Mouse (Mus musculus) heart, adult 11 months (tissue): ENCODE measurements at regions not wholly inside any gene's neighbourhood (a gene's known extent, or its start where the extent isn't known, plus 50 kb on each side); places are given as distances from the start of the nearest gene placed in this dataset.
"Not testable (repeated sequence)": the region's sequence is repeated elsewhere in the genome, so short reads cannot be mapped to it uniquely, and the experiment has no call there.

Experiments used
- DNase-seq: peaks from one replicate; pipeline ENCODE4 v3.0.0; 2022

GRCm38 (mm10) chr2:57185151-57185550, 52.3 kb upstream of the Gpd2 start:
- no peak for DNase-seq

GRCm38 (mm10) chr2:57183108-57183507, 54.3 kb upstream of the Gpd2 start:
- DNase-seq = not testable (repeated sequence)

GRCm38 (mm10) chr2:57181692-57182541, 55.5 kb upstream of the Gpd2 start:
- DNase-seq = peak; percentile 99

GRCm38 (mm10) chr2:57181350-57181691, 56.1 kb upstream of the Gpd2 start:
- no peak for DNase-seq

- DNase-seq = no peak
These were observed 54.3 kb upstream of the Nr4a2 start for GRCm38 (mm10) chr2:57178056-57178455.

GRCm38 (mm10) chr2:57176547-57176946, 52.7 kb upstream of the Nr4a2 start:
- DNase-seq = no peak

GRCm38 (mm10) chr2:57175219-57175618, 51.4 kb upstream of the Nr4a2 start:
- no peak for DNase-seq
